Mouse (Mus musculus): ENCODE measurements around the gene Mindy4b-ps.
"Not testable (repeated sequence)": the region's sequence is repeated elsewhere in the genome, so short reads cannot be mapped to it uniquely, and the experiment has no call there.

Gene Mindy4b-ps

DNA sequence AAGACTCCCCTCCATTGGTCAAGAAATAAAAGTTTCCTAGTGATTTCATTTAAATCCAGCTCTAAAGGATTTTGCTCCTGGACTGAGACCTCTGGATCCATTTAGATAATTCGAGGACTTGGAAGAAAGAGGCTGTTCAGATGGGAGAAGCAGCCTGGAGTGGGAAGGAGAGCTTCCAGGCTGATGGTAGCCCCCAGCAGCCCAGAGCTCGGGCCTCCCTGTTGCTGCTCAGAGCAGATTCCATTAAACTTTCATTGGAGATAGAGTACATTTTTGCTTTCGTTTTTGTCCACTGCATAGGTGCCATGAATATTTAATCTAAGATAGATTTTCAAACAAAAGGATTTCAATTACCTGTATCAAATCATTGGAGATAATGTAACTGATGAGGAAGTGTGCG is at the start of gene Mindy4b-ps:
Gene Mindy4b-ps (minus strand): TSS at position 101 of the 400 bp plus-strand sequence.
- DNase-seq (ENCODE audit: low read depth) = no peak

DNA sequence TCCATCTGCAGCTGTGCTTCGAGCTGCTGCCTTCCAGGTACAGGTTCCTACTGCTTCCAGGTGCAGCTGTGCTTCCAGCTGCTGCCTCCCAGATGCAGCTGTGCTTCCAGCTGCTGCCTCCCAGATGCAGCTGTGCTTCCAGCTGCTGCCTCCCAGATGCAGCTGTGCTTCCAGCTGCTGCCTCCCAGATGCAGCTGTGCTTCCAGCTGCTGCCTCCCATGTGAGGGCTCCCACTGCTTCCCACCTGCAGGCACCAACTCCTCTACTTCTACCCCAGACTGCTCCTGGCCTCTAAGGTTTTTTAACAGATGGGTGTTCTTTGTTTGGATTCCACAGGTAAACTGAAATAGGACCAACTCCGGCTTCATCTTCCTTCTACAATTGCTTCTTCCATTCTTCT is 49.8 kb upstream of the Mindy4b-ps start:
- DNase-seq (ENCODE audit: low read depth) = not testable (repeated sequence)

DNA sequence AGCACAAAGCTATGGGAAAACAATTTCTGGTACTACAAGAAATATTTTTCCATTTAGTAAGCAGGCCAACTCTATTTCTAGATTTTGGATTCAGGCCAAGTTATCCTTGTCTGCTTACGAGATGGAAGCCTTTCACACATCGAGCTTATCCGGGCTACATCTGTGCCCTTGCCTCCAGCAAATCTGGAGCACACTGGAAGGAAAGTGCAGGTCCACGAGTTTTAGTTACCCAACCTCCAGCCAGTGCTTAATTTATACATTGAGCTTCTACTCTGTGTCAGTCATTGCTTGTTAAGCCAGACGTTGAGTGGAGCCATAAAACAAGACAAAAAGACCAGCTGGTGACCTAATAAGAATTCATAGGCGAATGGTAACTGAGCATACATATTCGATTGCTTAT is 43.6 kb upstream of the Mindy4b-ps start:
- DNase-seq (ENCODE audit: low read depth) = no peak

DNA sequence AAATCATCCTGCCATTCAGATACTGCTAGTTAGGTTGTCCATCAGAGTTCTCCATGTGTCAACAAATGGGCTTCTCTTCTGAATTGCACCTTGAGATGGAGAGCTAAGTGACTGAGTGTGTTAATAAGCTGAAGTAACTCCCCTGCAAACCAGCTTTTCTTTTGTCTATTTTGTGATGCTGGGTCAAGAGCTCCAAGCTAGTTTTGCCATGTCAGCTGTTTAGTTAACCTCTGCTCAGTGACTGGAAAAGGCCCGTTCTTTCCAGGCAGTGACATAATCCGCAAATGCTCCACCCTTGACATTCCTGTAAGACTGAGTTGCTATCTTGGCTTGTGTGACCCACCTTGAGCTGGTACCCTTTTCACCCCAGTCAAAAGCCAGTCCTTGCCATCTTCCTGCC is 40.9 kb upstream of the Mindy4b-ps start:
- no peak for DNase-seq (ENCODE audit: low read depth)

DNA sequence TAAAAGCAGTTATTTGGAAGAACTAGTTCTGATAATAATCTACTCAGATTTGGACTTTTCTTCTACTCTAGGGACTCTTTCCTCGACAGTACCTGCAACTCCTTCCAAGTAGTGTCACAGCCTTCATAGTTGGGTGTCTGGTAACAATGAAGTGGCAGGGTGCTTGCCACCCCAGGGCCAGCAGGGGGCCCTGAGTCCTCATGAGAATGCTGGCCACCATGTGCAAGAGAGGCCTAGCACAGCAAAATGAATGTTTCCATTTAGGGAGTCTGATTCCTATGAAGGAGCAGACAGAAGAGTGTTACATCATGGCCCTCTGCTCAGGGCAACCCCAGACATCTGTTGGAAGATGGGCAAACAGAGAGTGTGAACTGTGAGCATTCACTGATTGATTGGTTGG is 21.3 kb upstream of the Mindy4b-ps start:
- no peak for DNase-seq (ENCODE audit: low read depth)

DNA sequence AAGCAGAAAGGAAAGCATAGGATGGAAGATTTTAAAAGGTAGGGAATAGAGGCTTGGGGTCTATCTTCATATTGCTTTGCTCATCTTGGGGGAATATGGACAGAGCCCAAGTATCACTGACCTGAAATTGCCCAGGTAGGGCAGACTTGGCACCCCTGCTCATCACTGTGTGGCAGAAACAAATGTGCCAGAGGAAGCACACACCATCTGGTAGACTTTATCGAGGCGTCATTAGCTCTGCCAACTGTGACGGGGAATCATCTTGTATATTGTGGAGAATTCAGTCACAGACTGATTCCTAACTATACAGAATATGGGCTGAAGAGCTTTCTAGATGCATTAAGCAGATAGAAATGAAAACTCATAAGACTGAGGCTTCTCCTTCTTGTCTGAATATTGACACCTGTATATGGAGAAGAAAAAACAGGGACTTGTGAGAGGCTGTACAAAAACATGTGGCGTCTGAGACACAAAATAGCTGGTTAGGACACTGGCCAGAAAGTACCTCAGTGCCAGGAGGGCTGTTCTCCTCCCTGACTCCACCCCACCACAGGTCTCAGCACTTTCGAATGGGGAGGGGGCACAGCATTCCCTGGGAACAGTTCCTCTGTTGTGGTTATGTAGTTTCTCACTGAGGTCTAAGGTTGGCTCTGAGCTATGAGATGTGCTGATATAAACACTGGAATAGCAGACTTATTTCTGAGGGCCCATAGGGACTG is 11.5 kb upstream of the Mindy4b-ps start:
- no peak for DNase-seq (ENCODE audit: low read depth)

DNA sequence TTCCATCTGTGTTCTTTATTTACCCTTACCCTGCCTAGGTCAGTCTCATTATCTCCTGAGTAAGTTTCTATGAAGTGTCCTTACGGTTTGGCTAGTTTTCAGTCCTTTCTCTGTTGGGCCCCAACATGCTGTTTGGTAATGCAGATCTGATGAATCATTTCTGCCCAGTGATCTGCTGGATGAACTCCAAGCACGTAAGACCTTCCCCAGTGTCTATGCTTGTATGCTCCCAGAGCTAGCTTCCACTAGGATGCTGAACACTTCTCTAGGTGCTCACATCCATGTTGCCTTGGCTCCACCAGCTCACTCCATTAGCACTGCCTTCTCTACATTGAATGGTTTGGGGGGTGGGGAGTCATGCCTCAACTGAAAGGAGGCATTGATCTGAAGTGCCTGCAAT is 10.8 kb upstream of the Mindy4b-ps start:
- no peak for DNase-seq (ENCODE audit: low read depth)

DNA sequence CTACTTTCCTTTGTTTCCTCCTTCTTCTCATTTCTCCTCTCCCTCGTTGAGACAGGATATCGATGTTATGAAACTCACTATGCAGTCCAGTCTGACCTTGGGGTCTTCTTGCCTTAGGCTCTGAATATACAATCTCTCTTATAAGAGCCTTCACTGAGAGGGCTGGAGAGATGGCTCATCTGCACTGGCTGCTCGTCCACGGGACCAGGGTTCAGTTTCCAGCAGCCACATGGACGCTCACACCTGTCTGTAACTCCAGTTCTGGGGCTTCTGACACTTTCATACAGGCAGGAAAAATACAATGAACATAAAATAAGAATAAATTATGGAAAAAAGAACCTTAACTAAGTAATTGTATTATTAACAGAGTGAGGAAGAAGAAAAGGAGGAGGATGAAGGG is 9.5 kb upstream of the Mindy4b-ps start:
- DNase-seq (ENCODE audit: low read depth) = no peak

DNA sequence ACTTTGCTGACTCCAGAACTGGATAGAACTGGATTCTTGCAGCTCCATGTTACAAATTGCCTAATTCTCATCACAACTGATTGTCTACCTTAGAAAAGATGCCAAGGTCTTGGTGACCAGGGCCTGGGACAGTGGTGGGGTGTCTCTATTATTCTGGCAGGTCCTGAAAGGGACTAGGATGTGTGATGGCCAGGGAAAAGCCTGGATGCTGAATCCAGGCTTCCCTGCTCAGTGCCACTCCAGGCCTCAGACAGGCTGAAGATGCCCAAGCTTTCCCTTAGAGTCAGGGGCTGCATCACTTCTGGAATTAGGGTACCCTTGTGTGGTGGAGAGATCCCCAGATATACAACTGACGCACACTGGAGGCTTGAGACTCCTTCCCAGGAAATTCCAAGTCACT is 7.8 kb upstream of the Mindy4b-ps start:
- DNase-seq (ENCODE audit: low read depth) = no peak

DNA sequence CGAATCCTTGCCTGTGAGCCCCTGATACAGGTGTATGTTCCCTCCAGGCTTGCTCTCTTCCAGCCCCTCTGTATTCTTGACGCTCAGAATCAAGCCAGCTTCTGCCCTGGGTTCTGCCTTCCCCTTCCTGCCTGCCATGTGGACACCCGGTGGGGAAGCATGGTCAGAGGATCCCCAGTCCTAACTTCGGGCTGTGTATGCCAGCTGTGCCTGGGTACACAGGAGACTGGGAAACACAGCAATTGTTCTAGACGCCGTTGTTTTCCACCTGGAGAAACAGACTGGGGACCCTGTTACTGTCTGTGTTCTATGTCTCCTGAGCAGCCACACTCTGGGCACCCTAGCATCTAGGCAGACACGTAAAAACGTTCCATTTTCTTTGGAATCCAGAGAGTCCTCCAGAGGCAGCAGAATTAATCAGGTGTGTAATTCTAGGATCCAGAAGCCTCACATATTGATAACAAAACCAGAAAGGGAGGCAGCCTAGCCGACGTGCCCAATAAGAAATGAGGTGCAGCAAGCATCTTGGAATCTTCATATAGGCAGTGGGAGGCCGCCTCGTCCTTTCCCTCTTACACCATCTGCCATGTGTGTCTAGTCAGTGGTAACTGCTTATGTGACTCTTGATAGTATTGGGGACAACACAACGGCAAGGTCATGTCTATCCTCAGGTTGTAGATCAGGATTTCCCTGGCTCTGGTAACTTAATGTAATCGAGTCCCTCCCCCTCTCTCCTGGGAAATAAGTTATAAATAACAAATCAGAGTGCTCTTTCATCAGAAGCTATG is 6.4 kb upstream of the Mindy4b-ps start:
- no peak for DNase-seq (ENCODE audit: low read depth)

DNA sequence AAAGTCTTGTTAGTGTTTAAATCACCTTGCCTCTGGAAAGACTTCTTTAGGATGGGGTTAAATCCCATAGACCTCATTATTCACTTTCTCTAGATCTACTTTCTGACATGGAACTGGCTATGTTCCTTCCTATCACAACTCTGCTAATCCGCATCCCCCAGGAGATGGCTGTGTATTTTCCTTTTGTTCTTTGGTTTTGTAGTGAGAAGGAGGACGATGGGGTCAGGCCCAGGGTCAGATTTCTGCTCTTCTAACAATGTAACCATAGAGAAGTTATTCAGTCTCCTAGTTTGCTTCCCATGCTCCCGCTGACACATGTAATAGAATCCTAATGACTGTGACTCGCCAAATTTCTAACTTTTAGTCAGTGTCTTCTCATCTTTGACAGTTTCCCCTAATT is 4.2 kb upstream of the Mindy4b-ps start:
- DNase-seq (ENCODE audit: low read depth) = no peak

DNA sequence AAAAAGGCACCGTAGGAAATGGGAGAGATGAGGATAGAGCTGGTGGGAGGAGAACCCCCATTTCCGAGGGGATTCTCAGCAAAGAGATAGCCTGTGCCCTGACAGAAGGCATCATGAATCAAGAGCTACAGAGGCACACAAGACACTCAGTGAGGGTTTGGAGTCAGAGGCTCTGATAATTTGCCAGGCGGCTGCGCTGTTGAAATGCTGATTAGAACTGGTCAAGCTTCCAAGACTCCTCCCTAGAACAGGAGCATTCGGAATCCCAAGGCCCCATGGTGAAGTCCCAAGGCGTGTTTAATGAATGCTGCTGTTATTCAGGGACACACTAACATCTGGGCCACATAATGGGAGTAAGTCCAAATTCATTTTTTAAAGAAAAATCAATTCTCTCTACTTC is 4.8 kb downstream of the Mindy4b-ps start:
- DNase-seq (ENCODE audit: low read depth) = no peak

DNA sequence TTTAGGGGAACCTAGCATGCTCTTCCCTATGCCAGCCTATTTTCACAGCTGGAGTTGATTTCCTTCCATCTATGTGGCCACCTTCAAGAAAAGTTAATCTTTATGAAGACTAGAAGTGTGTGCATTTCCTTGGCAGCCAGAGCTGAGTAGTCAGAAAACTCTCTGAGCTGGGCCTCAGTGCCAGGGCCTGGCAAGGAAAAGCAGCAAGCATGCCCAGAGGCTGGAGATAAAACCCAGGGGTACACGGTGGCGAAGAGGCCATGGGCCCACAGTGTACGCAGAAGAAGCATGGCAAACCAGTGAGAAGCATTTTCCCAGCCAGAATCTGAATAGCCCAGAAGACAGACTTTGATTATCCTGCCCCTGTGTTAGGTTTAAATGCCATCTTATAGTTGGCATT is 7.9 kb downstream of the Mindy4b-ps start:
- no peak for DNase-seq (ENCODE audit: low read depth)

DNA sequence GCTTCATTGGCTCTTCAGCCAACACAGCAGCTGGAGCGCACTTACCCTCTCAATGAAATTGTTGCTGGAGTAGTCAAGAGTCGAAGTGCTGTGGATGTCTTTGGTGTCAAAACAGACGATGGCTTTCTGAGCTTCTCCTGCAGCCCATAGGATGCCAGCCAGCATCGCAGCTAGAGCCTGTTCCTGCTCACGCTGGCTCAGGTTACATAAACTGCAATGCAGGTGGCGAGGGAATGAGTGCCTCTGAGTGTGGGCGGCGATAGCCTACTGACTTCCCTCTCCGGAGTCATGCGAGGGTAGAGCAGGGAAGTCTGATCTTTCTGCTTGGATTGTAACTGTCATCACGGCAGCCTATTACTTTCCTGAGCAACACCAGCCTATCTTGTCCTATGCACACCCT is 11.8 kb downstream of the Mindy4b-ps start:
- no peak for DNase-seq (ENCODE audit: low read depth)

DNA sequence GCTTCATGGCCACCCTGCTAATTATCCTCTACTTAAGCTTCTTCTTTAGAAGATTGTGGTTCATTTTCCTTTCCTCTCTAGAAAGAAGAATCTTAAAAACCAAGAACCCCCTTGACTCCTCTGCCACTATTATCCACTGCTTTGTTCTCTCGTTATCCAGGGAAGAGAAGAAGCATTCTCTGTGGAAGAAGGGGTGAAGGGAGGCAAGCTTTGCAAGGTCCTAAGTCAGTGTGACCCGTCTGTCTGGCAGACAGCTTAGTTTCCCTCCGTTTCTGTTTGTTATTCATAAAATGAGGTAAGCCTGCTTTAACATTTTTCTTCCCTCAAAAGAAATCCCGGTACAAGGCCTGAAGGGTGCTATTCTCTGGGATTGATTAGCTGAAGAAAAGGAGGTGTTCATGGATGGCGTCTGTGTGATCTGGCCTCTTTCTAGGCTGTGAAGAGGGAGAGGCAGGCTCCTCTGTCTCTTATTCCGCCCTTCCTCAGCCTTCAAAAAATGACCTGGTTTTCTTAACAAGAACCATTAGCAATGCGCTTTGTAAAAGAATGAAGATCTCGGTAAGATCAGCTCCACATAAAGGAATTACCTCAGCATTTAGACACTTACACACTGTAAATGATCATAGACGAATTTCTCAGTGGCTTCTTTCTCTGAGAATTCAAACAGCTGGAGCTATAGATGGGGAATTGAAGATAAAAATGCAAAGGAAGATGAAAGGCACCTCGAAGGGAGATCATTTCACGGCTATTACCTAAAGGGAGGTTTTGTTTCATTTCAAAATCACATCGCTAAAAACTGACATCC is 12.8 kb downstream of the Mindy4b-ps start:
- DNase-seq (ENCODE audit: low read depth) = no peak

DNA sequence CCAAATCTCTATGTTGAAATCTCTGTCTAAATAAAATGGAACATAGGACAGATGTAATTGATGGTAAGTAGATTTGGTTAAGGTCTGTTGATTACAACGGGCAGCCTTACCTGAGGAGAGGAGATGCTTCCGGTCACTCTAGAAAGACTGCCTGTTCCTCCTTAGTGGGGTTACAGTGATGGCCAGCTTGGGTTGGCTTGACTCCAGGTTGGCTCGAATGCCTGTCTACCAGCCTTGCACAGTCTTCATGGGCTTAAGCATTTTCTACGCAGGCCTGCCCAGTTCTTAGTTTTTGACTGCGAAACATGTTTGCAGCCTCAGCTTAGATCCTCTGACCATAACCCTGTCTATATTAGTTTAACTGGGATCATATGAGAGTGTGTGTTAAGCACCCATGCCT is 13.5 kb downstream of the Mindy4b-ps start:
- DNase-seq (ENCODE audit: low read depth) = no peak

DNA sequence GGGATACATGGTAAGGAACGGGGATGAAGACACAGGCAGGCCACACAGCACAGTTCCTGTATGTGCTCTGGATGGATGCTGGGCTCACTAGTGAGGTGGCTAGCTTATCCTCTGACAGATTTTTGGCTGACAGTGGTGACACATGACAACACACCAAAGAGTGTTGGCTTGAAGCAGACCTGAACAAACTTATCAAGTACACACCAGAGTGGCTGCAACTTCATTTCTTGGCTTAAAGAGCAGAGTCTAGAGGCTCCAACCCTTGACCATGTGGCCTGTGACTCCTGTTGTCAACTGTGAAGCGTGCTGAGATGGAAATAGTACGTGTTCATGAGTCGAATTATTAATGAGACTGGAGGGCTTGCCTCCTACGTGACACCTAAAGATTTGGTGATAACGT is 17.4 kb downstream of the Mindy4b-ps start:
- DNase-seq (ENCODE audit: low read depth) = no peak

DNA sequence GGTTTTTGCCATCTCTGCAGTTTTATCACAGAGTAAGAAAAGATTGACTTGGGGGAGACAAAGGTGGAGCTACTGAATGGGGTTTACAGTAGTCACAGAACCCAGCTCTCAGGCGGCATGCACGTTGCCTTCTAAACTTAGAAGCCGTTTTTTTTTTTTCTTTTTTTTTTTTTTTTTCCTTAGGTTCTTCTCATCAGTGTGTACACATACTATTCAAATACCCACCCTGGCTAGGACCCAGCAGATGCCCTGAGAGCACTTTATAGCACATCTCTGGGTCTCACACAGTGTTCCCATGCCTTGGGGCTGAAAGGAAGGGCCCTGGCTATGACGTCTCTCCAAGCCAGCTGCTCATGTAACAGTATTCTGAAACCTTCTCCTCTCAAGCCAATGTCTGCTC is 23.4 kb downstream of the Mindy4b-ps start:
- DNase-seq (ENCODE audit: low read depth) = no peak

DNA sequence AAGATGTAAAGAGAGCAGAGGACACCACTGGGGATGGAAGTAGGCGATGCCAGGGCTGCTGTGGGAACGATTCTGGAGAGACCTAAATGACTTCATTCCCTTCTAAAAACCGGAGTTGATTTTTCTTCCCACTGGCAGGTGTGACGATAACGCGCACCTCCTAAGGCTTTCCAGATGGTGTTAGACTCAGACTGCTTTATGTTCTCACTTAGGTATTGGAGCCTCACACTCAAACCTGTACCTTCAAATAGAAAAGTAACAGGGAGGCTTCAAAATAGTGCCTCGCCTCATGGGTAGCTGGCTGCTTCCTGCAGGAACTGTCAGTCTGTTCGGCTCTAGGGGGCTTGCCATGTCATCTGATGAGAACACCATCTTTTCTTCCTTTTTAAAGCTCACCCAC is 23.9 kb downstream of the Mindy4b-ps start:
- DNase-seq (ENCODE audit: low read depth) = no peak

DNA sequence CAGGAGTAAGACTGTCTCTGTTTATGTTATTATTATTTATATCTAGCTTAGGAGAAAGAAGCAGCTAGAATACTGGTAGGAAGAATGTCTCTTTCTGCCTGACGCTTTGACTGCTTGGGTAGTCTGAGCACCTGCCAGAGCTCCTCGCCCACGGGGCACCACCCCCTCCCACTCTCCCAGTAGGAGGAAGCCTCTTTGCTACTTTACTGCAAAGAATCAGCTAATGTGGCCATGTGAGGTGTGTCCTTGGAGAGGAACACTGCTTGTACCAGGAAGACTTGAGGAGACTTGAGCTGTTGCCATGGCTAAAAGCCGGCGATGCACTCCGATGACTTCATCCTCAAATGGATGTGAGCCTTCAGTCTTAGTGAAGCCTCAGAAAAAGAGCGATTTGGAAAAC is 32.6 kb downstream of the Mindy4b-ps start:
- no peak for DNase-seq (ENCODE audit: low read depth)

DNA sequence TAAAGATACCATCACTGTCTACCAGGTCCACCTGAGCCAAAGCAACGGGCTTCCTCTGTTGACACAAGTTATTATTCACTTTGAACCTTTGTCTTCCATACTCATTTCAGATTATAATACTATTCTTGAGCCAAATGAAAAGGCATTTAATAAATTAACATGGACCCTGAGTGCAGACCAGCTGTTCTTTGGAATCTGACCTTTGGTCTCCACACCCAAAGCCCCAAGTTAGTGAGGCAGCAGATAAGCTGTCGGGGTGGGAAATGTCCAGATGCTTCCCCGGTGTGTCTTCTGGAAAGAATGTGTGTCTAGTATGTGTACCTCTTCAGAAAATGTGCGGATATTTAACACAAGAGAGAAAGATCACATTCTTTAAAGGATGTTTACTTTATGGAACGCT is 33.1 kb downstream of the Mindy4b-ps start:
- no peak for DNase-seq (ENCODE audit: low read depth)

DNA sequence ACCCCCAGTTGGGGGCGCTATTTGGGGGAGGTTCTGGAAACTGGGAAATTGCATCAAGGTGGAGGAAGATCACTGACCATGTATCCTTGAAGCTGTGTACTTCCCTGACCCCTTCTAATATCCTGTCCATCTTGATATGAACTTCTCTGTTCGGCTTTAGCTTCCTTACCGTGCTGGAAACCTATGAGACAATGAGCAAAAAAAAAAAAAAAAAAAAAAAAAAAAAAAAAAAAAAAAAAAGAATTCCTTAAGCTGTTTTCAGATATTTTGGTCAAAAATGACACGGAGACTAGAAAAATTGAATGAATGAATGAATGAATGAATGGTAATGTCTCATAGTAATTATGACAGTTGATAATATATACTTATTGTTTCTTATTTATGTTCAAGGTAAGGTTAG is 35.6 kb downstream of the Mindy4b-ps start:
- DNase-seq (ENCODE audit: low read depth) = no peak

DNA sequence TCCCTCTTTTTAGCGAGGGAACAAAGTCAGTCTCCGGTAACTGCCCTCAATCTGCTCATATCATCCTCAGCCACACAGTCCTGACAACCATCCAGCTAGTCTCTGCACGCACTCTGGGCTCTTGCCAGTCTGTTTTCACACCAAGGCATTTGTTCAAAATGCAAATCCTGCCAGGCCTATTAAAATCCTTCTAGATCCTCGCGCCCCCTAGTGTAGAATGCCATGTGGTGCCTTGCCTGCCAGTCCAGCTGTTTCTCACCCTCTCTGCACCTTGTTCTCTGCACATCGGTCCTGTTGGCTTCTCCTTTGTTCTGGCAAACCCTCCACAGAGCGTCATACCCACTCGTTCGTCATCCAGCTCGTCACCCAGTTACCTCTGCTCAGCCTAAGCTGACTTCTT is 36.2 kb downstream of the Mindy4b-ps start:
- DNase-seq (ENCODE audit: low read depth) = peak; percentile 11

Measured in c-Kit-positive CD71-positive TER-119-negative erythroid progenitor cells, embryonic 14.5 days (primary cell).